Mouse (Mus musculus) urinary bladder, postnatal 0 days (tissue): ENCODE measurements around the gene Galt. TPM values are rescaled to one million over a fixed set of nuclear protein-coding genes. Genes with fewer than 3 reads are reported as not detected.

ENCODE experiments used
- polyA plus RNA-seq: library from polyadenylated mRNA; unstranded; fragments of >200 nt; fragmentation: Nextera tagmentation; extraction: Ambion mirVana; gene quantifications from 2 replicates; pipeline ENCODE4 v1.2.1, GENCODE M21; 2015

The Galt gene
- 22.1 and 24.1 TPM in 2 replicates for polyA plus RNA-seq

GRCm38 (mm10) chr4:41754797-41755337 is at the start of gene Galt:
Gene Galt (plus strand): TSS chr4:41755228.

GRCm38 (mm10) chr4:41713197-41714067 is 41.6 kb upstream of the Galt start, which contains the start of gene Rpp25l:
Gene Rpp25l (minus strand): TSS chr4:41713534.

DNA sequence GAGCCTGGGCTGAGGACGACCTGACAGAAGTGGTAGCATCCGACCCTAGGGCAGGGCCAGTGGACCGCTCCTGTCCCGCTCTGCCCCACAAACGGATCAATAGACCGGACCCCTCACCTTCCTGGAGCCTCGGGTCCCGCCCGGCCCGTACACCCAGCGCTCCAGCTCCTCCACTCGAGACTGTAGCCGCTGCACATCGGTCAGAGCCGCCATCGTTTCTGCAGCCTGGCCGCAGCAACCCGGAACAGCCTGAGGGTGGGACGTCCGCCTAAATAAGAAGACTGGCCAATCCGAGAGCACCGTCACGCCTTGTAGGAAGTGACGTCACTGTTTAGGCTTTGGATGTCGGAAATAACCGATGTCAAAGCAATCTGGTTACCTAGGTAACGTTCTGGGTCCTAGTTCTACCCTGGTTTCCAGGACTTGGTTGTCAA is 32.1 kb upstream of the Galt start, which contains the start of gene Dctn3:
Gene Dctn3 (minus strand): TSS at position 253 of the 434 bp plus-strand sequence.

GRCm38 (mm10) chr4:41731052-41731765 is 23.8 kb upstream of the Galt start, which contains the start of gene Arid3c:
Gene Arid3c (minus strand): TSS chr4:41731142.

DNA sequence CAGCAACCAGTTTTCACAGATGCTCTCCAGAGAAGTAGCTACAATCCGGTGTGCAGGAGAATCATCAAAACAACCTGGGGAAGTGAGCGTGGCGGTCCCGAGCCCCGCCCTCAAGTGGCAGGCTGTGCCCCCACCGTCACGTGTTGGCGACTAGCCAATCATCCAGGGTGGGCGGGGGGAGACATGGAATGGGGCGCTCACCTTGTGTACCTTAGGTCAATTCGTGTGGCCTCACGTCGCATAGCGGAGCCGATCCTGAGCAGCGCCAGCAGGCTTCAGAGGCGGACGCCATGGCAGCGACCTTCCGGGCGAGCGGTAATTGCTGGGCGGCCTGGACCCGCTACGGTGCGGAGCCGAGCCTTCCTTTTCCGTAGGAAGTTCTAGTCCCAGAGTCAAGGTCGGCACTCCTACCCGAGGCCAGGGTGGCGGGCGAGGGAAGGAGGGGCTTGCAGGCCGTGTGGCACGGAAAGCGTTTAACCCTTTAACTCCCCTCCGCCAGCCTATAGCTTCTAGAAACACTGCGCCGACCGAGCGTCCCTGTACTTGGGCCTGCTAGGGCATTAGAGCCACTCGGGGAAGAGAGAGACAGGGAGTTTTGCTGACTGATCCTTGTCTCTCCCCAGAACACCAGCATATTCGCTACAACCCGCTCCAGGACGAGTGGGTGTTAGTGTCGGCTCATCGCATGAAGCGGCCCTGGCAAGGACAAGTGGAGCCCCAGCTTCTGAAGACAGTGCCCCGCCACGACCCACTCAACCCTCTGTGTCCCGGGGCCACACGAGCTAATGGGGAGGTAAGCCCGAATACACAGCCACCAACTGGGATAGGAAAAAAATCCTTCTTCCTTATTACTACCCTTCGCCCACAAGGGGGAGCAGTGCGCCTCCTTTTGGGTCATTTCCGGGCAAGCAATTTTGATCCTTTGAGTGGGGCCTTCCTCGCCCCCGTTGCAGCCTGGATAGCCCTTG is 594 bp downstream of the Galt start, which contains the start of gene Sigmar1:
Gene Sigmar1 (minus strand): TSS at position 820 of the 968 bp plus-strand sequence.

GRCm38 (mm10) chr4:41774002-41774401 is 19.0 kb downstream of the Galt start, which contains the start of gene Ccl27a:
Gene Ccl27a (minus strand): TSS chr4:41774247.

Other genes starting within 250 kb of the Galt start
- gene 1110017D15Rik, start 237.9 kb upstream of the Galt start, polyA plus RNA-seq = not detected in 2 replicates
- gene Fam219a, start 185.7 kb upstream of the Galt start, polyA plus RNA-seq = 2.5 and 3.2 TPM in 2 replicates
- 33.2 and 39.3 TPM in 2 replicates for gene Dnaic1, start 185.5 kb upstream of the Galt start, polyA plus RNA-seq
- gene Enho, start 114.9 kb upstream of the Galt start, polyA plus RNA-seq = 164 and 167 TPM in 2 replicates
- 9.7 and 10.5 TPM in 2 replicates for gene Cntfr, start 58.1 kb upstream of the Galt start, polyA plus RNA-seq
- 107 and 116 TPM in 2 replicates for gene Il11ra1, start 55.2 kb upstream of the Galt start, polyA plus RNA-seq
- 32.1 and 36.3 TPM in 2 replicates for gene Rpp25l, start 41.7 kb upstream of the Galt start, polyA plus RNA-seq
- gene Dctn3, start 32.1 kb upstream of the Galt start, polyA plus RNA-seq = 98.6 and 120 TPM in 2 replicates
- not detected in 2 replicates for gene Arid3c, start 24.1 kb upstream of the Galt start, polyA plus RNA-seq
- 71.4 and 78.8 TPM in 2 replicates for gene Sigmar1, start 929 bp downstream of the Galt start, polyA plus RNA-seq
- 18.4 and 23.2 TPM in 2 replicates for gene Ccl27a, start 19.0 kb downstream of the Galt start, polyA plus RNA-seq
- gene Gm21541, start 148.4 kb downstream of the Galt start, polyA plus RNA-seq = not detected in 2 replicates
- 0.45 and 1.3 TPM in 2 replicates for gene Gm20878, start 186.3 kb downstream of the Galt start, polyA plus RNA-seq
- 0.06 TPM in 1 of 2 replicates, not detected in the other for gene Fam205a4, start 210.8 kb downstream of the Galt start, polyA plus RNA-seq